Mouse (Mus musculus): ENCODE data around the gene Apbb1ip. TPM values are rescaled to one million over a fixed set of nuclear protein-coding genes. Genes with fewer than 3 reads are reported as not detected.

Gene Apbb1ip
- polyA plus RNA-seq, 1 experiment = 1.4 TPM

GRCm38 (mm10) chr2:22894932-22895281 is 121.0 kb downstream of the Apbb1ip start:
- Histone ChIP-seq H3K4me1 (ENCODE audit: control insufficient read depth, insufficient read depth, insufficient read length, low read length) (no peaks in the 10 kb centered on the region), H3K27me3 (ENCODE audit: control insufficient read depth, insufficient read depth, low read length) (no peaks in the 10 kb centered on the region), H3K36me3 (ENCODE audit: control insufficient read depth, insufficient read depth, low read length) (0 out of 2 replicates have a peak, but pooled peaks cover 1% of the 10 kb centered on the region), H3K4me3 (ENCODE audit: low read depth, low read length) (peak overlapping the region; percentile 81), H3K27ac (ENCODE audit: insufficient read depth, low read depth, low read length) (peak overlapping the region; percentile 99)
- TF ChIP-seq POLR2A (IDR thresholded peaks at IDR 0.05; ENCODE audit: low read depth, low read length) (no peak), CTCF (IDR thresholded peaks at IDR 0.05; ENCODE audit: extremely low read depth, insufficient read length, insufficient replicate concordance, low read depth, low read length) (no peak)
- 5% methylated on average over 9 of the region's 9 CpGs for WGBS

GRCm38 (mm10) chr2:22895282-22896273 is 121.7 kb downstream of the Apbb1ip start, which contains the start of gene Pdss1:
Gene Pdss1 (plus strand): TSS chr2:22895522.
- TF ChIP-seq POLR2A (IDR thresholded peaks at IDR 0.05; ENCODE audit: low read depth, low read length) = peak; percentile 89
- no peak for TF ChIP-seq CTCF (IDR thresholded peaks at IDR 0.05; ENCODE audit: extremely low read depth, insufficient read length, insufficient replicate concordance, low read depth, low read length)
- WGBS = 1% methylated on average over 81 of the region's 81 CpGs
- Histone ChIP-seq H3K27ac (ENCODE audit: insufficient read depth, low read depth, low read length) (peak within 1 kb of the TSS; percentile 99), H3K36me3 (ENCODE audit: control insufficient read depth, insufficient read depth, low read length) (peaks cover 6% of the 10 kb centered on the region; the same call in 1 of the 2 replicates), H3K4me3 (ENCODE audit: low read depth, low read length) (peak within 1 kb of the TSS; percentile 81), H3K4me1 (ENCODE audit: control insufficient read depth, insufficient read depth, insufficient read length, low read length) (no peaks in the 10 kb centered on the region), H3K27me3 (ENCODE audit: control insufficient read depth, insufficient read depth, low read length) (no peaks in the 10 kb centered on the region)

GRCm38 (mm10) chr2:22903947-22904346 is 130.1 kb downstream of the Apbb1ip start:
- 64% methylated on average over 3 of the region's 3 CpGs for WGBS
- Histone ChIP-seq H3K4me1 (ENCODE audit: control insufficient read depth, insufficient read depth, insufficient read length, low read length) (peaks cover 2% of the 10 kb centered on the region; the same call in 1 of the 2 replicates), H3K27ac (ENCODE audit: insufficient read depth, low read depth, low read length) (no peak overlapping the region)

GRCm38 (mm10) chr2:22914421-22914820 is 140.5 kb downstream of the Apbb1ip start:
- peaks cover 37% of the 10 kb centered on the region for H3K36me3 ChIP-seq (ENCODE audit: control insufficient read depth, insufficient read depth, low read length)
- H3K27ac ChIP-seq (ENCODE audit: insufficient read depth, low read depth, low read length) = peak overlapping the region; percentile 63; the same call in 1 of the 2 replicates
- no peak overlapping the region for H3K4me3 ChIP-seq (ENCODE audit: low read depth, low read length)
- no peaks in the 10 kb centered on the region; the same call in 1 of the 2 replicates for H3K4me1 ChIP-seq (ENCODE audit: control insufficient read depth, insufficient read depth, insufficient read length, low read length)
- no peaks in the 10 kb centered on the region for H3K27me3 ChIP-seq (ENCODE audit: control insufficient read depth, insufficient read depth, low read length)
- 63% methylated on average over 3 of the region's 3 CpGs for WGBS
- no peak for TF ChIP-seq CTCF (IDR thresholded peaks at IDR 0.05; ENCODE audit: extremely low read depth, insufficient read length, insufficient replicate concordance, low read depth, low read length)
- TF ChIP-seq POLR2A (IDR thresholded peaks at IDR 0.05; ENCODE audit: low read depth, low read length) = no peak

More at GRCm38 (mm10) chr2:22903947-22904346, 130.1 kb downstream of the Apbb1ip start:
- H3K27me3 ChIP-seq (ENCODE audit: control insufficient read depth, insufficient read depth, low read length) = no peaks in the 10 kb centered on the region
- TF ChIP-seq POLR2A (IDR thresholded peaks at IDR 0.05; ENCODE audit: low read depth, low read length) (no peak), CTCF (IDR thresholded peaks at IDR 0.05; ENCODE audit: extremely low read depth, insufficient read length, insufficient replicate concordance, low read depth, low read length) (no peak)
- peaks cover 37% of the 10 kb centered on the region for H3K36me3 ChIP-seq (ENCODE audit: control insufficient read depth, insufficient read depth, low read length)
- H3K4me3 ChIP-seq (ENCODE audit: low read depth, low read length) = no peak overlapping the region

GRCm38 (mm10) chr2:22918651-22919050 is 144.8 kb downstream of the Apbb1ip start:
- Histone ChIP-seq H3K4me3 (ENCODE audit: low read depth, low read length) (no peak overlapping the region), H3K27ac (ENCODE audit: insufficient read depth, low read depth, low read length) (no peak overlapping the region), H3K36me3 (ENCODE audit: control insufficient read depth, insufficient read depth, low read length) (peaks cover 29% of the 10 kb centered on the region), H3K27me3 (ENCODE audit: control insufficient read depth, insufficient read depth, low read length) (no peaks in the 10 kb centered on the region), H3K4me1 (ENCODE audit: control insufficient read depth, insufficient read depth, insufficient read length, low read length) (no peaks in the 10 kb centered on the region; the same call in 1 of the 2 replicates)
- TF ChIP-seq POLR2A (IDR thresholded peaks at IDR 0.05; ENCODE audit: low read depth, low read length) (no peak), CTCF (IDR thresholded peaks at IDR 0.05; ENCODE audit: extremely low read depth, insufficient read length, insufficient replicate concordance, low read depth, low read length) (no peak)
- WGBS = 77% methylated on average over 2 of the region's 2 CpGs

Other genes starting within 250 kb of the Apbb1ip start
- gene Gad2, start 151.9 kb upstream of the Apbb1ip start, polyA plus RNA-seq (2012; rRNA removed) = 0.01 TPM in 1 of 2 replicates, not detected in the other
- 9.2 and 13.1 TPM in 2 replicates for gene Pdss1, start 121.4 kb downstream of the Apbb1ip start, polyA plus RNA-seq (2012; rRNA removed)

Data from small intestine, adult 2 months (tissue).